Mouse (Mus musculus) kidney, postnatal 4 days (tissue): ENCODE data around the gene Tdrd3.
A peak's percentile ranks its signal among the peaks of the same experiment; 100 is the strongest.

Experiments used
- DNase-seq, 2 experiments: peaks; one replicate each; pipeline ENCODE4 v3.0.0; 2021; ENCODE audit warnings: mixed read lengths in 2 of 2

Tdrd3 gene

DNA sequence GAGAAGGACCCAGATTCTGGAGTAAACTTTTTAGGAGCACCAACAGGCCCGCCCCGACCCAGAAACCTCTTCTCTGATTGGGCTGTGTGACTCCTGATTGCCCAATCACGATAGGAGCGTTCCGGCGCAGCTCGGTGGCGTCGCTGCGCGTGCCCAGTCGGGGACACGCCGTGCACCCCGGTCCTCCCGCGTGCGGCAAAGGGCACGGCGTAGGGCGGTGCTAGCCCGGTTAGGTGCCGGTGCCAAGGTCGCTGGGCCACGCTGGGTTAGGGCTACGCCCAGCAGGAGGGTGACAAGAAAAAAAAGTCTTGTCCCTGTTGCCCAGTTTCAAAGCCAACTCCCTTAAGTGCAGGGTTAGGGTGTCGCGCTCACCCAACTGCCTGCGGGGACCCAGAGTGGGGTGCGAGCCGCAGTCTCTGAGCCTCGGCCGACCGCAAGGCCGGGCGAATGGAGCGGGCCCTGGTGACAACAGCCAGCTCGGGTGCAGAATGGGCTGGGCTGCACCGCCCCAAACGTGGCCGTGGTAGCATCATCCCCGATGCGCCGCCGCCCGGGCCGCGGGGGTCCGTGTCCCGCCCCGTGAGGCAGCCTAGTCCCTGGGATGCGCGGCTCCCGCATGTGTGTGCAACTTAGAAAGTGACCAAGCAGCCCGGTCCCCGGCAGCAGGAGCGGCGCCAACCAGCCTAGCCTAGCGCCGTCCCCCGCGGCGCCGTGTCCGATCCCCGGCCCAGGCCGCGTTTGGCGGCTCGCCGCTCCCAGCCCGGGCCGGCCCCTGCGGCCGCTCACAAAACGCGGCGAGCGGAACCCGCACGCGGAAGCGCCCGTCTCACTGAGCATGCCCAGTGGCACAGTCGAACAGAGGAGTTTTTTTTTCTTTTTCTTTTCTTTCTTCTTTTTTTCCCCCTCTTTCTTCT is at the start of gene Tdrd3:
TSS of gene Tdrd3 (plus strand) at position 832 of the 914 bp plus-strand sequence.
- peak; percentile 93 to 96 for DNase-seq

DNA sequence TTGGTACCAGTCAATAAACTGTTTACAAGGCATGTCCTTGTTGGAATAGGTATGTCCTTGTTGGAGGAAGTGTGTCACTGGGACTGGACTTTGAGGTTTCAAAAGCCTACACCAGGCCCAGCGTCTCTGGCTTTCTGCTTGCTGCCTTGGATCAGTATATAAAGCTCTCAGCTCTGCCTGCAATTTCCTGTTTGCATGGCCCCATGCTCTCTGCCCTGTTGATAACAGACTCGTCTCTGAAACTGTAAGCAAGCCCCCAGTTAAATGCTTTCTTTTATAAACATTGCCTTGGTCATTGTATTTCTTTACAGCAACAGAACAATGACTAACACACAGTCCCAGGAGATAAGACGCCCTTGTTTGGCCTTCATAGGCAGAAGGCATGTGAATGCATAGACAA is 49.3 kb upstream of the Tdrd3 start:
- DNase-seq, result no peak

DNA sequence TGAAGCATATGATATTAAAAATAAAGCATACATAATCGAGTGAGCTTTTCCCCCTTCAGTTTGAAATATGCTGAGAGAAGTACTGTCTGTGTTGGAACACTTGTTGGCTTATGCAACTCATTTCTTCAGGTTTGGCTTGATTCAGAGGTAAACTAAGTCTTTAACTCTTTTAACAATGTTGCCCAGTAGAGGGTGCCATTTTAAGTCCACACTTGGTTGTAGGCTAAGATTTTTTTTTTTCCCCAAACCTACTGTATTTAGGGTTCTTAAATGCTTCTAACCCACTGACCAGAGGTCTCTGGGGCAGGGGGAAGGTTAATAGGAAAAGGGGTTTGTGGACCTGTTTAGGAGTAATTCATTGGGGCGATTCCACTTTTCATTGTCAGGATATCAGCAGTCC is 33.4 kb upstream of the Tdrd3 start:
- DNase-seq, result no peak

DNA sequence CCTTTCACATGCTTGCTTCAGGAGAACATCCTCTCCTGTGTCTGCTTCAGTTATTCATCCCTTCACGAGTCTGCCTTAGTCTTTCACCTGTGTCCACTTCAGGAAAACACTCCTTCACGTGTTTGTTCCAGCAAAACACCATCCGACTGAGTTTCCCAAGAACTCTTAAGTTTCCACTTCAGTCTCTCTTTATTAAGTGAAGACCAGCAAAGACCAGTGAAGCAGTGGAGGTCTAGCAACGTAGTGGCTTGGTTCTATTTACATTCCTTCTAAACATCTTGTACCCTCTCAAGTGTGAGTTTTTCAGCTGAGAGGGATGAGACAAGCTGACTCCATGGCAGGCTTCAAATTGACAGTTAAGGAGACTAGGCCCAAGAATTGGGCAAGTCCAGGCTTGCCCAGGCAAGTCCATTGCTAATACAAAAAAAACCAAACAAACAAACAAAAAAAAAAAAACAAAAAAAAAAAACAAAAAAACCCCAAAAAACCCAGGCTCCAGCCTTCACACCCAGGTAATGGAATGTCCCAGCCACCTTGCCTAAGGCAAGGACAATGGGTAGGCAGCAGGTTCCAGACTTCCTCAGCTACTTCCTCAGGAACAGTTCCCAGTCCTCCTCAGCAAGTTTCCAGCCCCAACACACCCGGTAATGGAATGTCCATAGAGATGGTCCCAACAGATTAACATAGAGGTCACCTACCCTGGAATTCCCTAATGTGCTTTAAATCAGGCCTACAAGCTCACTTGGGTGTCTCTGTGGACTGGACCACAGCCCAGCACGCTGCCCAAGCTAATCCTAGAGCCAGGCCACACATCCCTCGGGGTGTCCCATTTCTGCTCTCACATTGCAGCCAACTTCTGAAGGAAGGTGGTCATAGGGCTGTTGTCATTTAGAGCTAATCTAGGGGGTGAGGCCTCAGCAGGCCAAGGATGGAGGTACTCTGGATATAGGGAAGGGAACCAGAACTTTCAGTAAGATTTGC is 31.9 kb upstream of the Tdrd3 start:
- no peak for DNase-seq

DNA sequence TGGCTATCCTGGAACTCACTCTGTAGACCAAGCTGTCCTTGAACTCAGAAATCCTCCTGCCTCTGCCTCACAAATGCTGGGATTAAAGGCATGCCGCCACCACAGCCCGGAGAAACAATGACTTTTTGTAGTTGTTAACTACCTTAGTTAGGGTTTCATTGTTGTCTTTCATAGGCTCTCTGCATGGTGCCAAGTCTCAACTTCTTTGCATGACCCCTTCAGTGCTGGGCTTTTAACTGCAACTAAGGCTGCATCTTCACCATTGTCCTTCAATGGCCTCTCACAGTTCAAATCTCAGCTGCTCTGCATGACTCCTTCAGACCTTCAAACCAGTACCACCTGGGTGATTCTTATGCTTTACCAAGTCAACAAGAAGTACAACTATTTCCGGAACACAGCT is 23.3 kb upstream of the Tdrd3 start:
- no peak for DNase-seq

DNA sequence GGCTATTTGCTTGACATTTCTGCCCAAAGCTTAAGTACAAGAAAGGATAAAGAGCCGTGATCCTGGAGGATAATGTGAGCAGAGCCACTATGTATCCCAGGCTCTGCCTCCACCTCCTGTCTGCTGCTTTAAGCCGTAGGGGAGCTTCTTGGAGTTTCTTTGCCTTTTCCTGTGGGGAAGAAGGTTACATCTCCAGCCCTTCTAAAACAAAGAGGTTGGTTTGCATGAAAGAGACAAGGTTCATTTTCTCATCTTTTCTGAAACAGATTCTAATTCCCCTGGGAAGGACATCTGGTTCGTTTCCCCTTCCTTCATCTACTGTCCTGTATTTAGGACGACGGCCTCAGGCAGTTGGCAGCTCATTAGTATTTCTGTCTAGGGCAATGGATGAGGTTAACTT is 19.8 kb upstream of the Tdrd3 start:
- no peak for DNase-seq

DNA sequence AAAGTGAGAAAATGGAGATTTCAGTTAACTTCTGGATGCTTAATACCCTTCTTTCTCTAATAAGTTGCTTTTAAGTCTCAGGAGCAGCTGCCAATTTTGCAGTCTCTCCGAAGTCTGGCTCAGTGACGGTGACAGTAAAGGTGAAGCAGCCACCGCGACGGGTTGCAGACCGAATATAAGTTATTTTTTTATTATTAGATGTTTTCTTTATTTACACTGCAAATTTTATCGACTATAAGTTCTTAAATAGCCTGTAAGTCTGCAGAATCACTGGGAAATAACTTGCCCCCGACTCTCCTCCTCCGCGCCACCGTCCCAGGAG is 992 bp upstream of the Tdrd3 start:
- DNase-seq, result no peak

DNA sequence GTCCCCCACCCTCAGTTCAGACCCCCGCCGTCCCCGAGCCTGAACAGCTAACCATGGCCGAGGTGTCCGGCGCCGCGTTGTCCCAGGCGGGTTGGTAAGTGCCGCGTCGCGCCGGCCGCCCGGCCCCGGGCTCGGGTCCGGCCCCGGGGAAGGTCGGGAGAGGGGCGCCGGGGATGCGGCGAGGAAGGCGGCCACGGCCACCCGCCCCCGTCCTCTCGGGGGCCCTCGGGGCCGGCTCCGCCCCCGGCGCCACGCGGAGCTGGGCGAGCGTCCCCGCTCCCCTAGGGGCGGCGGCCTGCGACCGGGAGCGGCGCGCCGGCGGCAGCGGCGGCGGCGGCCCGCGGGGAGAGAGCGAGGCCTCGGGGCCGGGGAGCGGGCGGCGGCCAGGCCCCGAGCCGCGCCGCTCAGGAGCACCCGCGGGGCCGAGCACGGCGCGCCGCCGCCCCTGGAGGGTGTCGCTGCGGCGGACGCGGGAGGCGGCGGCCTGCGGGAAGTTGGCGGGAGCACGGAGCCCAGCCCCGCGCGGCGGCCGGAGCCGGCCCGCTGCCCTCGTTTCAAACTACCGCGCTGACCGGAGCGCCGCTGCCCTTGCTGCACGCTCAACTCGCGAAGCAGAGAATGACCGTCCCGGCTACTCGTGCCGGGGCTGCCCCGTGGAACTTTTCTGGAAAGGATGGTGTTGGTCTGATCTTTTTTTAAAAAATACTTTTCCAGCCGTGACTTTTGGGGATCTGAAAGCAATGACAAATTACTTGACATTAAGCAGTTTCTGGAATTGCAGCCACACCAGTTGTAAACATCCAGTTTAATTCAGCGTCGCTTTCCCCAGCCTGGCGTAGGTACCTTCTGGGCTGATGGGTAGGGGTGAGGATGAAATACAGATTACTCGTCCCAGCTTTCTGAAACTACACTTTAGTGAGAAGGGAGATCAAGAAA is 584 bp downstream of the Tdrd3 start:
- peak; percentile 68 to 76 for DNase-seq

DNA sequence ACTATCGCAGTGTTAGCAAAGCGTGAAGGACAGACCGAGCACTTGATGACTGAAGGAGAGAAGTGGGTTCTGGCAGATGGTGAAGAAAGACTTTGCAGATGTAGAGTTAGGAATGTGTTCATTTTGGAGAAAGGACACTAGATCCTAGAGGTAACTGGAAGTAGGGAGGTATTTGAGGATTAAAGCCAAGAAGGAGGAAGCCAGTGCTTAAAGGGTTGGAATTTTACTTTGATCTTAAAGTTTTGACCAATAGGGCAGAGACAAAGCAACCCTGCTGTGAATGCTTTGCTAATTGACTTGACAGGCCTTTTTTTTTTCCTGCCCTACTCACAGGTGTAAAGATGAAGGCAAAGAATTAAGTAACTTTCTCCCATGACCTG is 1.2 kb downstream of the Tdrd3 start:
- no peak for DNase-seq

DNA sequence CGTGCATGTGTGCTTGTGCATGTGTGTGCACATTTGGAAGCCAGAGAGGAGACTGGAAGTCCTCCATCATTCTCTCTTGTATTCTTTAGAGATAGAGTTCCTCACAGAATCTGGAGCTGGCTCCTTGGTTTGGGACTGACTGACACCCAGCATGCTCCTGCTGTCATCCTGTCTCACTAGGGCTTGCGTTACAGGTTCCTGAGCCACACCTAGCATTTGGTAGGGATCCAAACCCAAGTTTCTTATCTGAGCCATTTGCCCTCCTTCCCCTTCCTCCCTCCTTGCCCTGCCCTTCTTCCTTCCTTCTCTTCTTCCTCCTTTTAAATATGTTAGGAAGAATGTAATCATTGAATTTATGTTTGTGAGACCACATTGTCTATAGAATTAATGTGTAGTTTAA is 3.3 kb downstream of the Tdrd3 start:
- DNase-seq, result no peak

DNA sequence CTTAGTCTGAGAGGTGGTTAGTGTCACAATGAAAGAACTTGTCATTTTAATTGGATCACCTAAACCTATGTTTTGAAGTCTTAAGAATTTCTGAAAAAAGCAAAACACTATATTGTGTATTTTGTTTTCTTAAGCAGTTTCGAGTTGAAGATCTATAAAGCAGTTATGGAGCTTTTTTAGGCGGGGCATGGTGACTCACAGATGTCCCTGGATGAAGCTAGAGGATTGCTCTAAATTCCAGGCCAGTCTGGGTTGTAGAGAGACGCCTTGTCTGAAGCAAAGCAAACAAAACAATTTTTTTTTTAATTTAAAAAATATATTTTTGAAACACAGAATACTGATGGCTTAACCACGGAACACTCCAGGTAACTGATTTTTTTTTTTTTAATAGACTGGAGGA is 4.1 kb downstream of the Tdrd3 start:
- DNase-seq, result no peak

DNA sequence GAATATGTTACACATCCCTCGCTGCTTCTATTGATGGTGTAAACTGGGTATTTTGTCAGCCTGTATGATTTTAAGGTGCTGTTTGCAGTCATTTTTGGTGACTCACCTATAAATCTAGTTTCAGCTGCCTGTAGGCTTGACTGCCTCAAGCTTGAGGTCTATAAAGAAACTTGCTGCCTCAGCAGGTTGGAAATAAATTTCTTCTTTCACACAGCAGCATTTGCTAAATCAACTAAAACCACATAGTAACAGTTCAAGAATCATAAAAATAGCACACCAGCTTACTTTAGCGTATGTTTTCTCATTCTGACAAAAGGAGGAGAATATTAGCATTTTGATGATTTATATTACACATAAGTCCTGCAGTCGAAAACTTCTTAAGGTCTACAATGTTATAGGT is 6.0 kb downstream of the Tdrd3 start:
- no peak for DNase-seq

DNA sequence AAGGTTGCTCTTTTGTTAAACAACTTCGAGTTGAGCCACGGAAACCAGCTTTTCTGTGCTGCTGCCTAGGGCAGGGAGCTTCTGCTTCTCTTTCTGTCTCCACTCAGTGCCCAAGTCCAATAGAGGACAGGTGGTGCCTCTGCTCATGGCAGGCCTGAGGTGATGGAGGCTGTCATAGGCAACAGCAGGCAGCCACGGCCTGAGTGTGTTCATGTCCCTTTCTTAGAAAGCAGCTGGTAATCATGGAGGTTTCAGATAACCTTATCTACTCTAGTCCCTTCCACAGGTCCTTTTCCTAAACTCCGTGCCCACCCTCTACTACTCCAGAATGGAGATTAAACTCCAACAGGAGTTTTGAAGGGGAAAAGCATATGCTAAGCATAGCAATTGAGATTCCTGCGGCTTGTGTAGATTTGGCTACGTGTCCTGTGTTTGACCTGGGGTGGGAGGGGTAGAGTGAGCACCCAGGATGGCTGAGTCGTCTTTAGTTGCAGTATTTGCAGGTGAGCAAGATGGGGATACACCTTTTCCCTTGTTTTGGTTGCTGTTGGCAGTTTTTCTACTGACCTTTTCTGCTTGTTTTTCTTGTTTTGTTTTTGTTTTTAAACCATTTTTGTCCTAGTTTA is 10.0 kb downstream of the Tdrd3 start:
- DNase-seq, result no peak

DNA sequence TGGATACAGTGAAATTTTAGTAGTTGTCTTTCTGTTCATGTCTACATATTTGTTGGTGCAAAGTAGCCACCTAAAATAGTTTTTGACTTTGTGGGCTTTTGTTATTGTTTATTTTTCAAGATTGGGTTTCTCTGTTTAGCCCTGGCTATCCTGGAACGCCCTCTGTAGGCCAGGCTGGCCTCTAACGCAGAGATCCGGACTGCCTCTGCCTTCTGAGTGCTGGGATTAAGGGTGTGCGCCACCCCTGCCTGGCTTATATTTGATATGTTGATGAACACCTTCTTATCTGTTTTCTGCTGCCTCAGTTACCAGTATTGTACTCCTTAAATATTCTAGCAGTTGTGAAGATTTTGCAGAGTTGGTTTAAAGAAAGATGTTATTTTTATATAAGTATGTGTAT is 10.6 kb downstream of the Tdrd3 start:
- no peak for DNase-seq

DNA sequence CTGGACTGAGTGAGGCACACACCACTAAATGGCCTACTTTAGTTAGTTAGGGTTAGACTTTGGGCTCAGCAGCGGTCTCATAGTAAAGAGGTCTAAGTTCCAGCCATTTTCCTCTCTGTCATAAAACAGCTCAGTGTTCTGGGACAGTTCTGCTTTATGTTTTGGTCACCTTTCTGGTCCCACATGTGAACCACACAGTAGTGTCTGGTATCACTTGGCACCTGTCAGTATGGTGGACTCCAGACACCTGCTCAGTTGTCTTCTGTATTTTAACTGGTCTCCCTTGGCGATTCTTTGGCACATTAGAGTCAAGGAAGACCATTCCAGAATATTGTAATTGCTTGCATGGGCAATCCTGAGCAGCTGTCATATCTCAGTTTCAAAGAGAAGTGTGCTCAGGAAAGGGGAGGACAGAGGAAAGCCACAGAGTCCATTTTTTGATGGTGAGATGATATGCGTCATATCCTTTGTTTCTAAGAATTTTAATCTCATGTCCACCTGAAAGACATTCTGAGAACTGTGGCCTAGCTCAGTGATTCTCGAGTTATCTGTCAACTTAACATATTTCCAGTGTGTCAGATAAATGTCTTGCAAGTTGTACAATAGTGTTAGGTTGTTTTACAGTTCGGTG is 11.3 kb downstream of the Tdrd3 start:
- DNase-seq, result no peak

DNA sequence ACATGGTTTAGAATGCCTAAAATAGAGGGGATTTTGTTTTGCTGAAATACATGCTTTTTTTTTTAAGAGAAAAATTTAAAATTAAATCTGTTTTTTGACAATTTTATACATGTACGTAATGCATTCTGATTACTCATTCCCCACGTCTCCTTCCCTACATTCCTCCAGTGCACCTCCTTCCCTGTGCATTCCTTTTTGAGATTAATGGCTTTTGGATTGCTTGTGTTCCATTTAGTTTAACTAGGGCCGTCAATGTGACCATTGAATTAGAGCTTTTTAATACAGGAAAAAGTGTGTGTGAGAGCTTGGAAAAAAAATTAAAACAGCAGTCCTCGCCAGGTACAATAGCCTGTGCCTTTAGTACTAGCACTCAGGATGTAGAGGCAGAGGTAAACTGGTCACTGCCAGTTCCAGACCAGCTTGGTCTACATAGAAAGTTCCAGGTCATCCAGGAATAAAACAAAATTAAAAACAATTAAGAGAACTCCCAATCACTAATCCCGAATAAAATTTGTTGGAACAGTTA is 17.0 kb downstream of the Tdrd3 start:
- no peak for DNase-seq

DNA sequence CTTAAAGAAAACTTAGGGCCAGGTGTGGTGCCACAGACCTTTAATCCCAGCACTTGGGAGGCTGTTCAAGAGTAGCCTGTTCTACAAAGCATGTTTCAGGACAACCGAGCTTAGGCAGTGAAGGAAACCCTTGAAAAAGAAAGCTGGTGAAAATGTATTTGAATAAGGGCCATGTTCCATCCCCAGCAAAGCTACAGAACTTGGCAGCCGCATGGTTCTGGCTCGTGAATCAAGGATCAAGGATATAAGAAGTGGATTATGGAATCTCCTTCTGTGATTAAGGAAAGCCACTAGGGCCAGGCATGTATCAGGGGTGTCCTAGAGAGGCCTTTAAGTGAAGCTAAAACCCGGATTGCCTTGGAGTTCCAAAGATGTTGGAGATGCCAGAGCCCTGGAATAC is 18.9 kb downstream of the Tdrd3 start:
- DNase-seq, result no peak

DNA sequence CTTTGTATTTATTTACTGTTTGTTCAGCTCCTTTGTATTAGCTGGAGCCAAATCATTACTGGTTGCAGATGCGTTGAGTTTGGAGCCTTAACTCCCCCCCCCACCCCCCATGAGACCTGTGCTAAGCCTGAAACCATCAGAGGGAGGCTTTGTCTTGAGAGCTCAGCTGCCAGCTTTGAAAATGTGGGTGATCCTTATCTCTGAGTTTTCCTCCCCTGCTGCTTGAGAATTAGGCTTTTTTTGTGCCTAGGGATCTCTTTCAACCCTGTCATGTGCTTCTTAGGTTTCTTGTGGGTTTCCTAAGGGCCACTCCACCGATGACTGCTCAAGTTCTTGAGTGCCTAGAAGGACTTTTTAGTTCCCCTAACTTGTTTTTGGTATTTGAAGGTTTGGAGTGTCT is 23.3 kb downstream of the Tdrd3 start:
- no peak for DNase-seq

DNA sequence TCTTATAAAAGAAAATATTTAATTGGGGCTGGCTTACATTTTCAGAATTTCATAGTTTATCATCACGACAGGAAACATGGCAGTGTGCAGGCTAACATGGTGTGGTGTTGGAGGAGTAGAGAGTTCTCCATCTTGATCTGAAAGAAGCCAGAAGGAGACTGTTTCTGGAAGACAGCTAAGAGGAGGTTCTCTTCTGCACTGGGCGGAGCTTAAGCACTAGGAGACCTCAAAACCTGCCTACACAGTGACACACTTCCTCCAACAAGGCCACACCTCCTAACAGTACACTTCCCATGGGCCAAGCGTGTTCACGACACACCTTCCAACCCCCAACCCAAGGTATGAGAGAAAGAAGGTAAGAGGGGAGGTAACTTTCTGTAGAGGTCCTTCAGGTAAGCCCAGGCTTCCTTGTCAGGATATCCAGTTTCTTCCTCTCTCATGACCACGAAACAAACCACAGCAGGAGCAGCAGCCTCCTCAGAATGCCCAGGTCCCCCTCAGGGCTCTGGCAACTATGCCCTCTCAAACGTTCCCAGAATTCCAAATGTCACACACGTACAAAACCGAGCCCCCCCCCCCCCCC is 30.0 kb downstream of the Tdrd3 start:
- no peak for DNase-seq

DNA sequence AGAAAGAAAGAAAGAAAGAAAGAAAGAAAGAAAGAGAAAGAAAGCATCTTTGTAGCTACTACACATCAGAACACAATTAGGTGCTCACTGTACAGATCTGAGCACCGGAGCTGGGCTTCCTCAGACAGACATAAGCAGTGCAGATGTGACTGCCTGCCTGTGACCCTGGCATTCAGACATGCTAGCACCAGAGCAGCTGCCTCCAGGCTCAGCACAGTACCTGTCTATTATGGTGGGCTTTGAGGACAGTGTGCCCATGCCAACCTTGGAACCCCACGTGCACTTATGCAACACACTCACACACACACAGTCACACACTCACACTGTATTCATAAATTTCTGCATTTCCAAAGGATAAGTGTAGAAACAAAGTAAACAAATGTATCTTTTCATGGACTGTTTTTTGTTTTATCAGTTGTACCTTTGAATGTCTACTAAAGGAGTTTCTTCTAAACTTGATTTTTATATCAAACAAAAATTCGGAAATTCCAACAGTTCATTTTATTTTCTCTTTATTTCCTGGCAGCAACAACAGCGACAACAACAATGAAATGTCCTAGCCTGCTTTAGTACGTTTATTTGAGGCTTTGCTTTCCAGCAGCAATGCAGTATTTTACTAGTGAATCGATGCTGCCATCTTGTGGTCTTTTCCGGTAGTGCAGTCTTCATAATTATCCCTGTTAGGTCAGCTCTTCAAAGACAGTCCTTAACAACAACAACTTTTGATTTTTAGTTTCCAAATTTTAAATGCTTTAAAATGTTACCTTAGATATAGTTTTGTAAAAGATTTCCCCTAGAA is 35.4 kb downstream of the Tdrd3 start:
- peak; percentile 75 to 78 for DNase-seq
